ENCODE assay signal across 9 mouse cellular contexts in genomic region chr6:99026635-99027541, GRCm38 (mm10).
DNase-seq lines count a peak whose midpoint lies in the region; ATAC-seq lines count a peak whose summit lies in the region.
"Had no signal": no experiment of that assay in that cellular context is flagged by ENCODE, and none has a peak within 500 bp of the region (broad histone marks: within the 10 kb centered on the region; RNA-seq: fewer than 3 reads in every experiment).

No protein-coding gene starts in this region.

- H3K27me3 ChIP-seq in heart, embryonic 12.5 days (replicated peaks), result no peaks in the 10 kb centered on the region
- peaks cover 23% of the 10 kb centered on the region for H3K27me3 ChIP-seq in liver, embryonic 12.5 days (replicated peaks)
- H3K27me3 ChIP-seq in neural tube, embryonic 12.5 days (replicated peaks), result no peaks in the 10 kb centered on the region
- H3K27me3 ChIP-seq: Patski had no signal

- H3K4me1 ChIP-seq in heart, embryonic 12.5 days (replicated peaks), result peaks cover 46% of the 10 kb centered on the region
- peaks cover 42% of the 10 kb centered on the region for H3K4me1 ChIP-seq in liver, embryonic 12.5 days
- H3K4me1 ChIP-seq in neural tube, embryonic 12.5 days, result peaks cover 49% of the 10 kb centered on the region

- H3K36me3 ChIP-seq in heart, embryonic 12.5 days, result no peaks in the 10 kb centered on the region
- H3K36me3 ChIP-seq in liver, embryonic 12.5 days, result no peaks in the 10 kb centered on the region
- H3K36me3 ChIP-seq in neural tube, embryonic 12.5 days, result no peaks in the 10 kb centered on the region

- peak overlapping the region; percentile 82 for H3K4me2 ChIP-seq in heart, embryonic 12.5 days
- H3K4me2 ChIP-seq in liver, embryonic 12.5 days, result peak overlapping the region; percentile 82
- peak overlapping the region; percentile 75 for H3K4me2 ChIP-seq in neural tube, embryonic 12.5 days (replicated peaks)

- ATAC-seq in frontal cortex, adult (ENCODE audit: low TSS enrichment), result peak; percentile 10; the same call in 1 of the 2 replicates
- ATAC-seq in heart, embryonic 12.5 days (ENCODE audit: insufficient number of reproducible peaks, low FRiP score), result no peak
- ATAC-seq in liver, embryonic 12.5 days, result no peak
- no peak for ATAC-seq in neural tube, embryonic 12.5 days (ENCODE audit: low FRiP score, low read depth)
- no peak for ATAC-seq in granulocyte monocyte progenitor cell, adult 5-6 weeks (replicated peaks; ENCODE audit: poor library complexity, severe bottlenecking)

- H3K9me3 ChIP-seq in heart, embryonic 12.5 days (replicated peaks), result no peaks in the 10 kb centered on the region
- H3K9me3 ChIP-seq in liver, embryonic 12.5 days (replicated peaks), result no peaks in the 10 kb centered on the region
- H3K9me3 ChIP-seq in neural tube, embryonic 12.5 days, result no peaks in the 10 kb centered on the region

- peak overlapping the region; percentile 96 for H3K9ac ChIP-seq in heart, embryonic 12.5 days
- peak overlapping the region; percentile 70 for H3K9ac ChIP-seq in liver, embryonic 12.5 days
- peak overlapping the region; percentile 83 for H3K9ac ChIP-seq in neural tube, embryonic 12.5 days

- DNase-seq in frontal cortex, postnatal 36 days (ENCODE audit: low spot score in 2 of 2), result no peak
- peak; percentile 53 for DNase-seq in NIH3T3 (ENCODE audit: low read depth)
- DNase-seq in cerebellum, adult 11 months, result no peak

- peak overlapping the region; percentile 99 for H3K27ac ChIP-seq in heart, embryonic 12.5 days (ENCODE audit: poor library complexity, severe bottlenecking)
- H3K27ac ChIP-seq in liver, embryonic 12.5 days, result peak overlapping the region; percentile 69
- no peak overlapping the region for H3K27ac ChIP-seq in neural tube, embryonic 12.5 days

- H3K4me3 ChIP-seq in heart, embryonic 12.5 days, result peak overlapping the region; percentile 90
- peak overlapping the region; percentile 62 for H3K4me3 ChIP-seq in liver, embryonic 12.5 days
- peak overlapping the region; percentile 70 for H3K4me3 ChIP-seq in neural tube, embryonic 12.5 days

- WGBS in heart, embryonic 12.5 days, result 4% methylated on average over 19 of the region's 19 CpGs
- 8% methylated on average over 19 of the region's 19 CpGs for WGBS in liver, embryonic 12.5 days (ENCODE audit: insufficient replicate concordance)
- 9% methylated on average over 19 of the region's 19 CpGs for WGBS in neural tube, embryonic 12.5 days
